Mouse (Mus musculus) induced T-regulatory cell, adult 2 months (primary cell): ENCODE measurements around the gene 4930507D05Rik.

Experiments
- DNase-seq: peaks from one replicate; pipeline ENCODE4 v3.0.0-alpha.2; 2012; ENCODE audit warnings: low read depth

Gene 4930507D05Rik

DNA sequence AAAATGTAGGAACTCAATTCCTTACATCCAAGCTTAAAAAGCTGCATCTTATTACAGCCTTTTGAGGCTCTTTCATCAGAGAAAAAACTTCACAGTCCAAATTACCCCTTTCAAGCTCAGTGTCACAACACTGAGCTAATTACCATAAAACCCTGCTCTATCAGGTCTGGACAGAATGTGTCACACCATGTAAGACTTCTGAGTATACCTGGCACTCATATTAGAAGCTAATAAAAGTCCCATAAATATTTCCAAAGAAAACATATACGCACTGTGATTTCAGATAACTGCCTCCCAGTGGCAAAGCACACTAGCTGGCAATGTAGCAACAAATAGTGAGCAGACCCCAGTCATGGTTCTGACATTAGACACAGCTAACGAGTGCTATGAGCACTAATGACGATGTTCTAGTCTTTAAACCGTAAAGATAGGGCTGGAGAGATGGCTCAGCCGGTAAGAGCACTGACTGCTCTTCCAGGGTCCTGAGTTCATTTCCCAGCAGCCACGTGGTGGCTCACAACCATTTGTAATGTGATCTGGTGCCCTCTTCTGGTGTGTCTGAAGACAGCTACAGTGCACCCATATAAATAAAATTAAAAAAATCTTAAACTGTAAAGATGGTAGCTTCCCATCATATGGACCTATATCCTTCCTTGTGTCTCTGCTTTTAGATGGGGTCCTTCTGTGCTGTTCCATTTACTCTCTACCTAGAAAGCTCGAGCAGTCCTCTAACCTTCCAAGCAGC is 32.0 kb downstream of the 4930507D05Rik start:
- no peak for DNase-seq

GRCm38 (mm10) chr10:62485878-62486582 is 36.7 kb downstream of the 4930507D05Rik start:
- peak; percentile 70 for DNase-seq

DNA sequence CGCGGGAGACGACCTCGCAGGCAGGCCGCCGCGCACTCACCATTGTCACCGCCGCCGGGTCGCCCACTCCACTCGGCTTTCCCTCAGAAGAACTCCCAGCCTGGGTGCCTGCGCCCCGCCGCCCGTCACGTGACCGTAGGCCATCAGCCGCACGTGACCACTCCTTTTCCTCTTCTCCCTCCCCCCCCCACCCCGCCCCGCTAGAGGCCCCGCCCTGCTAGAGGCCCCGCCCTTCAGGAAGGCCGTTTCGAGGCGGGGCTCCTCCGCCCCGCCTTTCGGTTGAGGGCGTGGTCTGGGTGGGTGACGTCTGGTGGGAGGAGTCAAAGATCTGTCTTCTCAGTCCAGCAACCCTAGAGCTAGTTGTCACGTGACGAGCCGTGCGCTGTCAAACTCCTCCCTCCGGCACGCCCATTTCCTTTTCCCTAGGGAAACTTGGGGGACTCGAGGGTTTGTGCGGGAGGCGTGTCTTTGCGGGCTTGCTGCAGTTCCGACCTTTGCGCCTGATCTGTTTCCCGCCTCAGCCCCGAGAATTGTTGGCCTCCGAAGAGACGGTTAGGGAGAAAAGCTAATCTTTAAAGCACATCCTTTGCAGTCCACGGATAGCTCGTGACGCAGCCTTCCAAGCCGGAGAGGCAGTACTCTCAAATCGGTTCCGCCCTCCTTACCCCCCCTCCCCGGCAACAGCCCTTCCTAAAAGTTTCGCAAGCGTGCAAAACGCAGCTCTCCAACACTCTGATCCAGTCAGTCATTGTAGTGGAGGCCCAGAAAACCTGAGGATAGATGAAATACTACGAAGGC is 37.5 kb downstream of the 4930507D05Rik start, which contains the start of gene Vps26a:
Gene Vps26a (minus strand): TSS at position 188 of the 798 bp plus-strand sequence.
- DNase-seq, result peak; percentile 99

DNA sequence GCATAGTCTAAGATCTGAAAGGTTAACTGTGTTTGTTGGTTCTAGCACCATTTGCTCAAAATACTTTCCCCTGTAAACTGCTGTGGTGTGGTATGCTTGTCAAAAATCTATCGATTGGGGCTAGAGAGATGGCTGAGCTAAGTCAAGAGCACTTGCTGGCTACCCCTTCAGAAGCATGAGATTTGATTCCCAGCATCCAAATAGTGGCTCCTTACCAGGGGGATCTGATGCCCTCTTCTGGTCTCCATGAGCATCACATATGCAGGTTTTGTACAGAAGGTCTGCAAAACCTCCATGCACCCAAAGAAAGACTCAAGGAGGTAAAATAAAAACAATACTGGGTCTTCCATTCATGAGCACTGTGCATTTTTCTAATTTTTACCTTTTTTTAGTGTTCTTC is 39.0 kb downstream of the 4930507D05Rik start:
- peak; percentile 73 for DNase-seq

DNA sequence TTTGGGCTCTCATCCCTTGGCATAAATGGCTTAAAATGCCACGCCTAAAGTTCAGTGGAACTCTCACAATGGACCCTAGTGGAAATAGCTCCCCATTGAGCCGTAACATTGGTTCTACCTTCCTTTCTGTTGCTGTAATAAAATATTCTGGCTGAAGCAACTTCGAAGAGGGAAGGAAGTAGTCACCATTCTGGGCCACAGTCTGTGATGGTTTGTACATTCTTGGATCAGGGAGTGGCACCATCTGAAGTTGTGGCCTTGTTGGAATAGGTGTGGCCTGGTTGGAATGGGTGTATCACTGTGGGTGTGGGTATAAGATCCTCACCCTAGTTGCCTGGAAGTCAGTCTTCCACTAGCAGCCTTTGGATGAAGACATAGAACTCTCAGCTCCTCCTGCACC is 42.4 kb downstream of the 4930507D05Rik start:
- peak; percentile 27 for DNase-seq

GRCm38 (mm10) chr10:62500088-62500915 is 51.0 kb downstream of the 4930507D05Rik start:
- peak; percentile 94 for DNase-seq
